Mouse (Mus musculus) CH12.LX (cell line): ENCODE measurements around the gene Ndufa12. TPM values are rescaled to one million over a fixed set of nuclear protein-coding genes. Genes with fewer than 3 reads are reported as not detected.

ENCODE experiments used
- DNase-seq: peaks from one replicate; pipeline ENCODE4 v3.0.0-alpha.2; 2013; ENCODE audit errors: extremely low read depth
- H3K27ac ChIP-seq: 2 replicates; pipeline ENCODE4 v1.5.1; 2012; ENCODE audit warnings: low read depth, mild to moderate bottlenecking, control low read depth, moderate library complexity; ENCODE audit not compliant: insufficient read depth
- H3K27me3 ChIP-seq: replicated peaks from 2 replicates; pipeline ENCODE3; 2012; ENCODE audit warnings: inconsistent platforms
- H3K36me3 ChIP-seq, 2 experiments: replicated peaks in 1 of 2; 2 replicates each; pipeline versions ENCODE3 to v1.6.1; 2012; ENCODE audit warnings: inconsistent platforms in 1 of 2, low read length in 1 of 2, mild to moderate bottlenecking in 1 of 2, mixed read lengths in 1 of 2, moderate library complexity in 1 of 2; ENCODE audit not compliant: control insufficient read depth in 1 of 2, insufficient read depth in 1 of 2
- H3K4me1 ChIP-seq, 2 experiments: 2 replicates each; pipeline ENCODE4 v1.6.1; 2012; ENCODE audit warnings: inconsistent platforms in 1 of 2, moderate library complexity in 1 of 2; ENCODE audit not compliant: insufficient read depth in 2 of 2, control insufficient read depth in 1 of 2
- H3K4me2 ChIP-seq: 2 replicates; pipeline ENCODE4 v1.6.1; 2012; ENCODE audit warnings: low read depth, mild to moderate bottlenecking, control low read depth; ENCODE audit not compliant: poor library complexity, insufficient read depth, severe bottlenecking
- H3K4me3 ChIP-seq, 3 experiments: fragments of 150-350 bp in 1 of 3; sonication (generic) in 1 of 3; replicated peaks in 1 of 3; 2 replicates each; pipeline versions ENCODE3 to v1.5.1; 2011 to 2012; ENCODE audit warnings: low read depth in 2 of 3, low read length in 2 of 3, mild to moderate bottlenecking in 2 of 3, moderate library complexity in 2 of 3, control low read depth in 1 of 3, improper control_type of control experiment in 1 of 3, inconsistent platforms in 1 of 3, mixed read lengths in 1 of 3; ENCODE audit not compliant: poor library complexity in 1 of 3
- H3K79me2 ChIP-seq: replicated peaks from 2 replicates; pipeline ENCODE4 v1.6.1; 2012; ENCODE audit warnings: mild to moderate bottlenecking, moderate library complexity; ENCODE audit not compliant: control insufficient read depth, poor library complexity, insufficient read depth, severe bottlenecking; ENCODE audit errors: extremely low read depth
- H3K9ac ChIP-seq: 2 replicates; pipeline ENCODE4 v1.6.1; 2012; ENCODE audit warnings: low read depth, mild to moderate bottlenecking, control low read depth, moderate library complexity; ENCODE audit not compliant: insufficient read depth
- H3K9me3 ChIP-seq: replicated peaks from 2 replicates; pipeline ENCODE3; 2012; ENCODE audit warnings: low read length, inconsistent platforms, mixed read lengths
- CHD2 ChIP-seq: IDR thresholded peaks from 2 replicates; pipeline ENCODE4 v1.6.1; 2011; ENCODE audit warnings: low read length, improper control_type of control experiment
- CTCF ChIP-seq, 2 experiments: IDR thresholded peaks in 1 of 2; conservative IDR thresholded peaks in 1 of 2; 2 replicates each; pipeline ENCODE4 v1.5.1; 2011 to 2012; ENCODE audit warnings: low read depth in 2 of 2, low read length in 2 of 2, improper control_type of control experiment in 1 of 2, inconsistent platforms in 1 of 2, mild to moderate bottlenecking in 1 of 2, moderate library complexity in 1 of 2
- ETS1 ChIP-seq: conservative IDR thresholded peaks from 2 replicates; pipeline ENCODE4 v1.6.1; 2012; ENCODE audit warnings: low read depth, mild to moderate bottlenecking, inconsistent platforms, low read length, improper control_type of control experiment, moderate library complexity
- IRF4 ChIP-seq: IDR thresholded peaks from 2 replicates; pipeline ENCODE4 v1.6.1; 2014; ENCODE audit warnings: low read depth, mild to moderate bottlenecking, inconsistent platforms, low read length, improper control_type of control experiment
- KAT2A ChIP-seq: IDR thresholded peaks from 2 replicates; pipeline ENCODE4 v1.6.1; 2012; ENCODE audit warnings: low read length, improper control_type of control experiment, inconsistent platforms; ENCODE audit not compliant: insufficient replicate concordance
- MAX ChIP-seq: IDR thresholded peaks from 2 replicates; pipeline ENCODE4 v1.6.1; 2011; ENCODE audit warnings: low read length, improper control_type of control experiment
- MAZ ChIP-seq: IDR thresholded peaks from 2 replicates; pipeline ENCODE4 v1.6.1; 2012; ENCODE audit warnings: low read depth, mild to moderate bottlenecking, inconsistent platforms, low read length, improper control_type of control experiment, moderate library complexity
- MEF2A ChIP-seq: IDR thresholded peaks from 2 replicates; pipeline ENCODE4 v1.6.1; 2014; ENCODE audit warnings: low read depth, mild to moderate bottlenecking, inconsistent platforms, low read length, improper control_type of control experiment, borderline replicate concordance
- MYC ChIP-seq: IDR thresholded peaks from 2 replicates; pipeline ENCODE4 v1.6.1; 2011; ENCODE audit warnings: low read depth, mild to moderate bottlenecking, improper control_type of control experiment, low read length
- NELFE ChIP-seq: IDR thresholded peaks from 2 replicates; pipeline ENCODE4 v1.6.1; 2011; ENCODE audit warnings: low read depth, low read length, improper control_type of control experiment
- POLR2A ChIP-seq: IDR thresholded peaks from 2 replicates; pipeline ENCODE4 v1.6.1; 2011; ENCODE audit warnings: low read depth, mild to moderate bottlenecking, improper control_type of control experiment, low read length
- POLR2AphosphoS2 ChIP-seq: IDR thresholded peaks from 2 replicates; pipeline ENCODE4 v1.6.1; 2011; ENCODE audit warnings: low read depth, low read length, improper control_type of control experiment
- RCOR1 ChIP-seq: conservative IDR thresholded peaks from 2 replicates; pipeline ENCODE4 v1.6.1; 2012; ENCODE audit warnings: low read depth, mild to moderate bottlenecking, inconsistent platforms, low read length, improper control_type of control experiment
- SIN3A ChIP-seq: IDR thresholded peaks from 2 replicates; pipeline ENCODE4 v1.6.1; 2012; ENCODE audit warnings: low read length, improper control_type of control experiment, inconsistent platforms
- SMC3 ChIP-seq: IDR thresholded peaks from 2 replicates; pipeline ENCODE4 v1.6.1; 2011; ENCODE audit warnings: low read depth, low read length, improper control_type of control experiment
- TCF12 ChIP-seq: IDR thresholded peaks from 2 replicates; pipeline ENCODE4 v1.6.1; 2014; ENCODE audit warnings: low read depth, mild to moderate bottlenecking, inconsistent platforms, low read length, improper control_type of control experiment
- USF2 ChIP-seq: conservative IDR thresholded peaks from 2 replicates; pipeline ENCODE4 v1.6.1; 2011; ENCODE audit warnings: low read depth, low read length, improper control_type of control experiment
- ZKSCAN1 ChIP-seq: IDR thresholded peaks from 2 replicates; pipeline ENCODE4 v1.6.1; 2012; ENCODE audit warnings: low read depth, inconsistent platforms, low read length, improper control_type of control experiment, borderline replicate concordance
- dilution Hi-C: fragments of 300-500 bp; cut with MboI; formaldehyde crosslinking; loops from 2 replicates; pipeline ENCODE4 v1.14.3; 2020; ENCODE audit warnings: low sequenced_read_pairs; ENCODE audit not compliant: extremely low pct_unique_long_range_greater_than_20kb, extremely low pct_ligation_motif_present
- in situ Hi-C: fragments of 300-500 bp; cut with MboI; formaldehyde crosslinking; loops from 3 replicates; pipeline ENCODE4 v1.14.3; 2019; ENCODE audit warnings: low sequenced_read_pairs, low pct_ligation_motif_present, low pct_unique_long_range_greater_than_20kb, mixed read lengths
- polyA plus RNA-seq: library from polyadenylated mRNA; unstranded; fragments of >175 nt; gene quantifications from 2 replicates; pipeline ENCODE4 v1.2.1, GENCODE M21; 2012; ENCODE audit warnings: low read depth; ENCODE audit not compliant: insufficient read length
- total RNA-seq, 2 experiments: library from RNA; depleted of rRNA; stranded (reverse); fragments of 300-350 nt in 1 of 2; fragments of >200 nt in 1 of 2; gene quantifications; 2 replicates each; pipeline ENCODE4 v1.2.3; 2012 to 2014

Gene Ndufa12
- total and polyA plus RNA-seq, 3 experiments: 215 to 367 (median 340) TPM

DNA sequence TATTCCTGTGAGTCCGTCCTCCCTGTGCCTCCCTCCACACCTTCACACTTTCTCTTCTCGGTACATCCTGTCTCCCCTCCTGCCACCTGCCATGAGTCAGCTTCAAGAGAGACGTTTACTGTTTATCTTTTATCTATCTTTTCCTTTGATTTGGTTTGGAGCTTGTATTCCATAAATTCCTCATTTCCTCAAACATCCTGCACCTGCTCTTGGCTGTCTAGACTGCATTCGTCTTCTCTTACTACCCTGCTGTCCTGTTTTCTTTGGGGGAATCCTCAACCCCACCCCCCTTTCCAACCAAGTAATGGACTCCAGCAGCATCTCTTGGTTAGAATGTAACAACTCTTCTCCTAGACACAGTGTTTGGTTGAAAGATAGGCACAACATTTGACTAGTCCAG is 36.7 kb downstream of the Ndufa12 start:
- in situ Hi-C loops (loop anchor here (10.0 kb wide), 1 partner anchor 160 kb away; no protein-coding TSS in a partner anchor), dilution Hi-C loops (no loop called here)
- TF ChIP-seq KAT2A (no peak), MAZ (no peak), MYC (no peak), NELFE (no peak)
- DNase-seq: no peak
- Histone ChIP-seq H3K27ac (no peak overlapping the region), H3K4me3 (no peak overlapping the region), H3K9me3 (no peaks in the 10 kb centered on the region), H3K27me3 (no peaks in the 10 kb centered on the region), H3K4me2 (no peak overlapping the region), H3K4me1 (0 out of 4 replicates have a peak, but pooled peaks cover 0 to 2% of the 10 kb centered on the region in 2 experiments), H3K79me2 (no peaks in the 10 kb centered on the region), H3K9ac (no peak overlapping the region), H3K36me3 (no peaks in the 10 kb centered on the region)

DNA sequence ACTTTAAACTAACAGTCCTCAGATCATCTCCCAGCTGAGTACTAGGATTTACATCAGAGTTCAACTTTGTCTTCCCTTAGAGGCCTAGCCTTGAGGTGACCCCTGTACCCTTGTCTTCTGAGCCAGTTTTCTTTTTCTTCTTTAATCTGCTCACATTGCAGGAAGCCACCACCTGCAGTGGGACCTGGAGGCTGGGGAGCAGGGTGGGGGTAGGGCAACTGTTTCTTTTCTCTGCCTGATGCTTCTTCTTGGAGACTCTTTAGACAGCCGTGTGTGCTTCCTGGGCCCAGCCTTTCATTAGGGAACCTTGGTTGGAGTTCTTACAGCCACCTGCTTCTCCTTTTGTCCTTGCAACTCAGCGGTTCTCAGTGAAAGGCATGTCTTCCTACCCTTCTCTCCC is 42.8 kb downstream of the Ndufa12 start:
- no peak overlapping the region for H3K27ac ChIP-seq
- H3K4me1 ChIP-seq: 0 out of 4 replicates have a peak, but pooled peaks cover 0 to 2% of the 10 kb centered on the region in 2 experiments
- H3K79me2 ChIP-seq: no peaks in the 10 kb centered on the region
- DNase-seq: no peak
- H3K36me3 ChIP-seq: no peaks in the 10 kb centered on the region
- no peak overlapping the region for H3K4me2 ChIP-seq
- no peaks in the 10 kb centered on the region for H3K27me3 ChIP-seq
- no peak overlapping the region for H3K4me3 ChIP-seq
- dilution Hi-C loops (no loop called here), in situ Hi-C loops (no loop called here)
- no peaks in the 10 kb centered on the region for H3K9me3 ChIP-seq
- TF ChIP-seq ETS1 (no peak), IRF4 (no peak), SIN3A (no peak), POLR2A (no peak), KAT2A (no peak), CTCF (conservative IDR thresholded peaks at IDR 0.05 in 1 of 2, IDR thresholded peaks at IDR 0.05 in 1 of 2; ENCODE audit: low read depth in 2 of 2, low read length in 2 of 2) (no peak), POLR2AphosphoS2 (no peak), MYC (no peak), MAX (no peak), RCOR1 (no peak), SMC3 (no peak), CHD2 (no peak), MEF2A (no peak), ZKSCAN1 (no peak), USF2 (no peak), TCF12 (no peak)
- no peak overlapping the region for H3K9ac ChIP-seq
